Mouse (Mus musculus) neural tube, embryonic 13.5 days (tissue): ENCODE results near the gene Dmpk. TPM values are rescaled to one million over a fixed set of nuclear protein-coding genes. Genes with fewer than 3 reads are reported as not detected.
A peak's percentile ranks its signal among the peaks of the same experiment; 100 is the strongest.

Experiments
- ATAC-seq: fragments of 200-750 bp; cut with Nextera tagmentation; 2 replicates; pipeline ENCODE4 v1.8.0; 2017; ENCODE audit warnings: low read depth, mild to moderate bottlenecking, moderate TSS enrichment, moderate library complexity
- H3K27ac ChIP-seq: fragments of 300-500 bp; sonication (generic); replicated peaks from 2 replicates; pipeline ENCODE4 v1.5.1; 2015; ENCODE audit warnings: moderate library complexity, mild to moderate bottlenecking, inconsistent platforms
- H3K27me3 ChIP-seq: fragments of 300-500 bp; sonication (generic); 2 replicates; pipeline ENCODE4 v1.6.1; 2015; ENCODE audit warnings: mild to moderate bottlenecking, inconsistent platforms
- H3K36me3 ChIP-seq: fragments of 300-500 bp; sonication (generic); 2 replicates; pipeline ENCODE4 v1.6.1; 2015; ENCODE audit warnings: mild to moderate bottlenecking, inconsistent platforms
- H3K4me1 ChIP-seq: fragments of 300-500 bp; sonication (generic); replicated peaks from 2 replicates; pipeline ENCODE4 v1.6.1; 2015; ENCODE audit warnings: inconsistent platforms
- H3K4me2 ChIP-seq: fragments of 300-500 bp; sonication (generic); 2 replicates; pipeline ENCODE4 v1.6.1; 2015; ENCODE audit warnings: inconsistent platforms, mild to moderate bottlenecking, moderate library complexity
- H3K4me3 ChIP-seq: fragments of 300-500 bp; sonication (generic); 2 replicates; pipeline ENCODE4 v1.5.1; 2015; ENCODE audit warnings: mild to moderate bottlenecking, inconsistent platforms
- H3K9ac ChIP-seq: fragments of 300-500 bp; sonication (generic); 2 replicates; pipeline ENCODE4 v1.6.1; 2015; ENCODE audit warnings: moderate library complexity, mild to moderate bottlenecking, inconsistent platforms
- H3K9me3 ChIP-seq: fragments of 300-500 bp; sonication (generic); 2 replicates; pipeline ENCODE4 v1.6.1; 2016; ENCODE audit warnings: inconsistent platforms
- WGBS: fragments of 180-500 bp; shearing (Covaris S2); methylation state at CpG from one replicate; pipeline ENCODE4 v1.1.7; 2015; 5-methylcytosine and 5-hydroxymethylcytosine counted together
- polyA plus RNA-seq: library from polyadenylated mRNA; unstranded; fragments of >200 nt; fragmentation: Nextera tagmentation; extraction: Ambion mirVana; gene quantifications from 2 replicates; pipeline ENCODE4 v1.2.1, GENCODE M21; 2015

Gene Dmpk
- polyA plus RNA-seq: 10.5 and 10.7 TPM in 2 replicates

DNA sequence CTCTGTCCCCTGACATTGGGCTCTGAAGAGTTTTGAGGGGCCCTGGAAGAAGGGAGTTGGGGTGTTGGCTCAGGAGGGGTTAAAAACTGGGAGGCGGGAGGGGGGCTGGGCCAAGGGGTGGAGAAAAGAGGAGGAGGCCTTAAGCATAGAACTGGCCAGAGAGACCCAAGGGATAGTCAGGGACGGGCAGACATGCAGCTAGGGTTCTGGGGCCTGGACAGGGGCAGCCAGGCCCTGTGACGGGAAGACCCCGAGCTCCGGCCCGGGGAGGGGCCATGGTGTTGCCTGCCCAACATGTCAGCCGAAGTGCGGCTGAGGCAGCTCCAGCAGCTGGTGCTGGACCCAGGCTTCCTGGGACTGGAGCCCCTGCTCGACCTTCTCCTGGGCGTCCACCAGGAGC, at the start of gene Dmpk:
TSS of gene Dmpk (plus strand) at position 149 of the 400 bp plus-strand sequence.
- no peak for ATAC-seq

DNA sequence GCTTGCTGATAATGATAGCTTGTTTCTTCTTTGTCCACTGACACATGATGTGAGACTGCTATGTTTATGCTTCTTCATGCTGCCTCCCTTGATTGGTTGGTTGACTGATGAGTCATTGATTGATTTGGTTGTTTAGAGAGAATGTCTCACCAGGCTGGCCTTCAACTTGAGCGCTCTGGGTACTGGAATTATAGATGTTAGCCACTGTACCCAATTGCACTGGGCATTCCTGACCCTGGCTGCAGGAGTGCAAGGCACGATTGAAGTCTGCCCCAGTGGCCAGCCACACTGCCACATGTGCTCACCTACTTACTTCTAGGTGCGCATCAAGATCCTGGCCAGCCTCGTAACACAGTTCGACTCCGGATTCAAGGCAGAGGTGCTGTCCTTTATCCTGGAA, 39.0 kb upstream of the Dmpk start:
- H3K4me2 ChIP-seq: no peak overlapping the region
- no peaks in the 10 kb centered on the region for H3K4me1 ChIP-seq
- H3K4me3 ChIP-seq: no peak overlapping the region
- H3K27me3 ChIP-seq: no peaks in the 10 kb centered on the region
- no peaks in the 10 kb centered on the region for H3K9me3 ChIP-seq
- peaks cover 99% of the 10 kb centered on the region for H3K36me3 ChIP-seq
- no peak for ATAC-seq
- H3K9ac ChIP-seq: no peak overlapping the region
- WGBS: 96% methylated on average over 6 of the region's 6 CpGs
- no peak overlapping the region for H3K27ac ChIP-seq

More for the DNA sequence above, at the start of gene Dmpk:
- H3K9me3 ChIP-seq: no peaks in the 10 kb centered on the region
- H3K4me3 ChIP-seq: peak within 1 kb of the TSS; percentile 12; the same call in 1 of the 2 replicates
- no peak within 1 kb of the TSS for H3K27ac ChIP-seq
- WGBS: 54% methylated on average over 10 of the region's 10 CpGs
- H3K36me3 ChIP-seq: peaks cover 76% of the 10 kb centered on the region
- H3K9ac ChIP-seq: peak within 1 kb of the TSS; percentile 38
- H3K4me2 ChIP-seq: peak within 1 kb of the TSS; percentile 28
- H3K27me3 ChIP-seq: 0 out of 2 replicates have a peak, but pooled peaks cover 9% of the 10 kb centered on the region
- H3K4me1 ChIP-seq: peaks cover 40% of the 10 kb centered on the region

DNA sequence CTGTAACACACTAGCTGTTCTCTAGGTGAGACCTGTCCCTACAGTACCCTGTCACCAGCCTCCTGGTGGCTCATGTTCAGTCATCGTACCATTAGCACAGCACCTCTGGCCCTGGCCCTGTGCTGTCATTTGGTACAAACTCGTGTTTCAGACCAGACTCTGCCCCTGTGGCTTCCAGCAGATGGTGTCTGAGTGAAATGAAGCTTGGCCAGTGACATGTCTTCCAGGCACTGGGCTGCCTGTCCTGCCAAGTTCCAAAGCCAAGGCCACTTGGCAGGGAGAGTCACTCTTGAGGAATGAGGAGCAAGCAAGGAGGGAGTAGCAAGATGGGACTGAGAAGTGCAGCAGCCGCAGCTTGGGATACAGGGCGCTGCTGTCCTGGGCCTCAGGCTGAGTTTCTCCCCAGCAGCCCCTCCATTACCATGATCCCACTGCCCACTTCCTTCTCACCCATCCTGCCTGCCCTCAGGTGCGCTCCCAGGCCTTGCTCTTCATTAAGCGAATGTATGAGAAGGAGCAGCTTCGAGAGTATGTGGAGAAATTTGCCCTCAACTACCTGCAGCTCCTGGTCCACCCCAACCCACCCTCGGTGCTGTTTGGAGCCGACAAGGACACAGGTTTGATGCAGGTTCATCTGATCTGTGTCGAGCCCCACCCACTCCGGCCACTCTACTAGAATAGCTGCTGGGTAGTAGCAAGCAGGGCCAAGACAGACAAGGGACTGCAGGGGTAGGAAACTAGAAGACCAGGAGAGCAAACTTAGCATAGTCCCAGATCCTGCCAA, 37.2 kb upstream of the Dmpk start:
- H3K27ac ChIP-seq: no peak overlapping the region
- H3K4me1 ChIP-seq: no peaks in the 10 kb centered on the region
- no peaks in the 10 kb centered on the region for H3K27me3 ChIP-seq
- no peaks in the 10 kb centered on the region for H3K9me3 ChIP-seq
- peaks cover 99% of the 10 kb centered on the region for H3K36me3 ChIP-seq
- no peak overlapping the region for H3K4me3 ChIP-seq
- ATAC-seq: no peak
- 94% methylated on average over 11 of the region's 11 CpGs for WGBS
- H3K9ac ChIP-seq: no peak overlapping the region
- no peak overlapping the region for H3K4me2 ChIP-seq

DNA sequence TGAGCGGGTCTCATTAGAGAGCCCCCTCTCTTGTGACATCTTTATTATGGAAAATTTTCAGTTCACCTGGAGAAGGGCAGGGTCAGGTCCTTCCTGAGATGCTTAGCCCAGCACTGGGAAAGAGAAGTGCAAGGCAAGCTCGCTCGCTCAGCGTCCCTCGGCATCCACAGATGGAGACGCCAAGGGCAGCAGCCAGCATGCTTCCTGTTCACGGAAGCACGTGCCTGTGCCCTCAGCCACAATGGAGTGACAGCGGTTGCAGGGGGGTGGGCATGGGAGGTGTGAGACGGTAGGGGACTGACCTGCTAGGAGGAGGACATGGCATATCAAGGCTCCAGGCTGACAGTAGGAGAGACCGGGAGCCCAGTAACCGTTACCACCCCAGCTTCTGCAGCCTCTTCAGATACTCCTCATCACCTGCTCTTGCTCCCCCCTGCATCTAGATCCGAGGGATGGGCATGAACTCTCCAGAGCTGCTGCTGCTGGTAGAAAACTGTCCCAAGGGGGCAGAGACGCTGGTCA, 35.6 kb upstream of the Dmpk start:
- H3K4me2 ChIP-seq: no peak overlapping the region
- H3K36me3 ChIP-seq: peaks cover 94% of the 10 kb centered on the region
- 91% methylated on average over 14 of the region's 14 CpGs for WGBS
- H3K27me3 ChIP-seq: no peaks in the 10 kb centered on the region
- H3K27ac ChIP-seq: no peak overlapping the region
- ATAC-seq: no peak
- no peaks in the 10 kb centered on the region for H3K9me3 ChIP-seq
- no peak overlapping the region for H3K9ac ChIP-seq
- H3K4me3 ChIP-seq: no peak overlapping the region
- no peaks in the 10 kb centered on the region for H3K4me1 ChIP-seq

DNA sequence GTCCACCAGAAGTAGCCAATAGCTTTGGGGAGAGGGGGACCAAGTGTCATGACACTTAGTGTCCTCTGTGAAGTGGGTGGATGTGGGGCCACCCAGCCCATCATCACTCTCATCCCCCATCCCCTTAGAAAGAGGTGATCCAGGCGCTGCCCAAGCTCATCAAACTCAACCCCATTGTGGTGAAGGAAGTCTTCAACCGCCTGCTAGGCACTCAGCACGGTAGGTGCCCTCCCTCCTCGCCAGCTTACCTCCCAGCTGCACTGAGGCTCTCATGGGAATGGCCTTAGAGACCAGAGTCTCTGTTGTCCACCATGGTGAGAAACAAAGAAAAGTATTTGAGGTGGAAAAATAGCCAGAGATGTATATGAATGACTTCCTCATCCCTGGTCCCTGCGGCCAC, 34.4 kb upstream of the Dmpk start:
- Histone ChIP-seq H3K4me1 (peaks cover 4% of the 10 kb centered on the region), H3K36me3 (peaks cover 83% of the 10 kb centered on the region), H3K27ac (no peak overlapping the region), H3K4me3 (no peak overlapping the region), H3K4me2 (no peak overlapping the region), H3K9me3 (no peaks in the 10 kb centered on the region), H3K9ac (no peak overlapping the region), H3K27me3 (no peaks in the 10 kb centered on the region)
- 90% methylated on average over 5 of the region's 5 CpGs for WGBS
- no peak for ATAC-seq

DNA sequence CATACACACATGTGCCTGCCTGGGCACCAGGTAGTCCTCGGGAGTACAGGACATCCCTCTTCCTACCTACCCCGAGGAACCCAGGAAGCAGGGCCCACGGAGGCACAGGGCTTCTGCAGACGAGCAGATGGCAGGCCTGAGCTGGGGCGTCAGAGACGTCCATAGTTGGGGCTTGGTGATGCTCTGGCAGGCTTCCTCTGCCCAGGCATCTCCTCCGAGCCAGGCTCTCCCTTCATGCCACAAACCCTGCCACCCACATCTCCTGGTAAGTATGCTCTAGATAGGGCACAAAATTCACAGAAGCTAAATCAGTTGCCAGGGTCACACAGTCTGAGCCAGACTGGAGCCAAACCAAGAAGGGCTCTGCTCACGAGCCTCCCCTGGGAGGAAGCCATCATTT, 33.5 kb upstream of the Dmpk start:
- no peak overlapping the region for H3K27ac ChIP-seq
- H3K9me3 ChIP-seq: no peaks in the 10 kb centered on the region
- peaks cover 74% of the 10 kb centered on the region for H3K36me3 ChIP-seq
- H3K4me2 ChIP-seq: no peak overlapping the region
- 91% methylated on average over 8 of the region's 8 CpGs for WGBS
- H3K4me1 ChIP-seq: peaks cover 11% of the 10 kb centered on the region
- ATAC-seq: no peak
- no peak overlapping the region for H3K9ac ChIP-seq
- H3K4me3 ChIP-seq: no peak overlapping the region
- no peaks in the 10 kb centered on the region for H3K27me3 ChIP-seq

DNA sequence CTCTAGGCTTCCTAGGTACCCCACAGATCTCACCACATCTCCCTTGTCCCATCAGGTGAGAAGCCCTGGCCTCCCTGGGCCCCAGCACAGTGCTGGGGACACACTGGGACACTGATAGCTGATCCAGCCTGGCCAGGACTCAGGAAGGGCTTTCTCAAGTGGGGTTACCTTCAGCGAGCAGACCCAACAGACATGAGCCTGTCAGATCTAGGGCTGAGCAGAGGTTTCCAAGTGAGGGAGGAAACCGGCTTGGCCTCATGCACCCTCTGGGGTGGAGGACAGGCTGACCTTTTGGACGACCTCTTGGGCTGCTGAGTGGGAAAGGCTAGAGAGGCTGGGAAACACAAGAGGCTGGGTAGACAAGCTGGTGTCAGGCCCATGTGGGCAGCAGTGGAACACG, 32.5 kb upstream of the Dmpk start:
- H3K27me3 ChIP-seq: no peaks in the 10 kb centered on the region
- 78% methylated on average over 4 of the region's 4 CpGs for WGBS
- H3K4me3 ChIP-seq: no peak overlapping the region
- H3K4me1 ChIP-seq: peaks cover 11% of the 10 kb centered on the region
- no peak overlapping the region for H3K4me2 ChIP-seq
- no peak for ATAC-seq
- no peaks in the 10 kb centered on the region for H3K9me3 ChIP-seq
- no peak overlapping the region for H3K27ac ChIP-seq
- H3K9ac ChIP-seq: no peak overlapping the region
- H3K36me3 ChIP-seq: peaks cover 64% of the 10 kb centered on the region

DNA sequence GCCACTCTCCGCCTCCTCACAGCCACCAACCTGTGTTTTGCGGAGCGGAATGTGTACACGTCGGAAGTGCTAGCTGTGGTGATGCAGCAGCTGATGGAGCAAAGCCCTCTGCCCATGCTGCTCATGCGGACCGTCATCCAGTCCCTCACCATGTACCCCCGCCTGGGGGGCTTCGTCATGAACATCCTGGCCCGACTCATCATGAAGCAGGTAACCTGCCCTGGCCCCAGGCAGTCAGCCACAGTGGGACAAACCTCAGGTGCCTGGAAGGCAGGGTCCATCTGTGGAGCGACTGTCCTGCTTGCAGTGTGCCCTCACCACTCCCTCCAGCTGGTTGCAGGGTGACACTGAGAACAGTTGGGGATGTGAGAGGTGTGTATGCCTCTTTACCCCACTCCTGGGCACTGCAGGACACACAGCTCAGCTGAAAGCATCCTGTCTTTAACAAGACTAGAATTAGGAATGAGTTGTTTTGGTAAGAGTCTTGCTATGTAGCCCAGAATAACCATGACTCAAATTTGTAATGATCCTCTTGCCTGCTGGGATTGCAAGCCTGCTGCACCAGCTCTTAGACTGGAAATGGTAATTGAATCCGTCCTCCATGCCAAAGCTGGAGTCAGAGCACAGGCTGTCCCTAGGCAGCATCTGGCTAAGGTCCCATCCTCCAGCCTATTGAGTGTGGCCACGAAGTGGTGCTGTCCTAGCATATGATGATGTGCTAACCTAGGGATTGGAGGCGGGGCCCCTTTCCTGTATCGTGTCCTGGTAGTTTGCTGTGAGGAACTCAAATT, 31.1 kb upstream of the Dmpk start:
- Histone ChIP-seq H3K4me3 (no peak overlapping the region), H3K36me3 (peaks cover 50% of the 10 kb centered on the region), H3K9ac (no peak overlapping the region), H3K27me3 (no peaks in the 10 kb centered on the region), H3K27ac (no peak overlapping the region), H3K4me1 (peaks cover 11% of the 10 kb centered on the region), H3K9me3 (no peaks in the 10 kb centered on the region), H3K4me2 (no peak overlapping the region)
- WGBS: 91% methylated on average over 15 of the region's 15 CpGs
- ATAC-seq: no peak

DNA sequence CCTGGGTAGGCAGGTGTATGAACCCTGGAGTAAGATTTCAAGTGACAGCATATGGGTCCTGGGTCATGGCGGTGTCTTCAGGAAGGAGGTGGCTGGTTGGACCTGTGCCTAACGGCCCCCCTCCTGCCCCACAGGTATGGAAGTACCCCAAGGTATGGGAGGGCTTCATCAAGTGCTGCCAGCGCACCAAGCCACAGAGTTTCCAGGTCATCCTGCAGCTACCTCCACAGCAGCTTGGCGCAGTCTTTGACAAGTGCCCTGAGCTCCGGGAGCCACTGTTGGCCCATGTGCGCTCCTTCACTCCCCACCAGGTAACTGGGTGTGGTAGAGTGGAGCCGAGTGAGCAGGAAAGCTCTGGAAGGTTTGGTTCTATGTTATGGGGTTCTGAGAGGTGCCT, 30.5 kb upstream of the Dmpk start:
- 92% methylated on average over 7 of the region's 7 CpGs for WGBS

DNA sequence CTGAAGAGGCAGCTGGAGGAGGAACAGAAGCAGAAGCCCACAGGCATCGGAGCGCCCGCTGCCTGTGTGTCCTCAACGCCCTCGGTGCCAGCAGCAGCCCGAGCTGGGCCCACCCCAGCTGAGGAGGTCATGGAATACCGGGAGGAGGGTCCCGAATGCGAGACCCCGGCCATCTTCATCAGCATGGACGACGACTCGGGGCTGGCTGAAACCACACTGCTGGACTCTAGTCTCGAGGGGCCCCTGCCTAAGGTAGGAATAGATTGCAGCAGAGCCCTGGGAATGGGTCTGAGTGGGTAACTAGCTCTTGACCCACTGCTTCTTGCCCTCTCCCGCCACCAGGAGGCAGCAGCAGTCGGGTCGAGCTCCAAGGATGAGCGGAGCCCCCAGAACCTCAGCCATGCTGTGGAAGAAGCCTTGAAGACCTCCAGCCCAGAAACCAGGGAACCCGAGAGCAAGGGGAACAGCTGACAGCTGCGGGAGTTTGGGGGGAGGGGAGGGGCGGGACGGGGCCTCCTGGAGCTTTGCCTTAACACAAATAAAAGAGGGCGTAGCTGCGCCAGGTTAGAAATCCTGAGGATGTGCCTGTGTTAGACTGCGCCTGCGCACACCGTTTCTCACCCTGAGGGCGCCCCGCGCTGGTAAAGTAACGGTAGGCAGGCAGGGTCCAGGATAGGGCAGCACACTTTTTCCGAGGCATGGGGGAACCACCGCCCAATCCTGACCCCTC, 29.4 kb upstream of the Dmpk start, which contains the start of gene Rsph6a:
TSS of gene Rsph6a (plus strand) at position 644 of the 730 bp plus-strand sequence.
- H3K4me2 ChIP-seq: peak within 1 kb of the TSS; percentile 50
- peak; percentile 75 for ATAC-seq
- peaks cover 11% of the 10 kb centered on the region for H3K4me1 ChIP-seq
- H3K9ac ChIP-seq: peak within 1 kb of the TSS; percentile 58
- H3K9me3 ChIP-seq: no peaks in the 10 kb centered on the region
- H3K27me3 ChIP-seq: no peaks in the 10 kb centered on the region
- WGBS: 26% methylated on average over 33 of the region's 33 CpGs
- H3K27ac ChIP-seq: no peak within 1 kb of the TSS; the same call in 1 of the 2 replicates
- H3K36me3 ChIP-seq: peaks cover 34% of the 10 kb centered on the region
- peak within 1 kb of the TSS; percentile 25 for H3K4me3 ChIP-seq

More for the DNA sequence above, 30.5 kb upstream of the Dmpk start:
- Histone ChIP-seq H3K4me1 (peaks cover 11% of the 10 kb centered on the region), H3K36me3 (peaks cover 44% of the 10 kb centered on the region), H3K27ac (no peak overlapping the region), H3K4me2 (no peak overlapping the region), H3K4me3 (no peak overlapping the region), H3K27me3 (no peaks in the 10 kb centered on the region), H3K9me3 (no peaks in the 10 kb centered on the region), H3K9ac (no peak overlapping the region)
- no peak for ATAC-seq

DNA sequence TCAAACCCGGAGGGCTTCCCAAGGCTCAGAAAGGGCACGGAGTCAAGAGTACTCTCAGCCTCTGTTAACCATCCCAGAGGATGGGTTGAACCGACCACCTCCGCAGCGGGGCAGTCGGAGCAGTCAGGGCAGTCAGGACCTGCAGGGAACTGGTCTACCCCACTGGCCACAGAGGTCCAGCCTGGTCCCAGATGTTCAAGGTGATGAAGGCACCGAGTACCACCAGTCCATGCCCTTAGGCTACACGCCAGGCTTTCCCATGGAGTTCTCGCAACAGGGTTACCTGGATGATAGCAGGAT, 28.9 kb upstream of the Dmpk start:
- Histone ChIP-seq H3K36me3 (peaks cover 28% of the 10 kb centered on the region), H3K9me3 (no peaks in the 10 kb centered on the region), H3K9ac (peak overlapping the region; percentile 58), H3K4me1 (peaks cover 11% of the 10 kb centered on the region), H3K27me3 (no peaks in the 10 kb centered on the region), H3K4me2 (peak overlapping the region; percentile 50), H3K27ac (no peak overlapping the region), H3K4me3 (peak overlapping the region; percentile 25)
- WGBS: 67% methylated on average over 9 of the region's 9 CpGs
- no peak for ATAC-seq

DNA sequence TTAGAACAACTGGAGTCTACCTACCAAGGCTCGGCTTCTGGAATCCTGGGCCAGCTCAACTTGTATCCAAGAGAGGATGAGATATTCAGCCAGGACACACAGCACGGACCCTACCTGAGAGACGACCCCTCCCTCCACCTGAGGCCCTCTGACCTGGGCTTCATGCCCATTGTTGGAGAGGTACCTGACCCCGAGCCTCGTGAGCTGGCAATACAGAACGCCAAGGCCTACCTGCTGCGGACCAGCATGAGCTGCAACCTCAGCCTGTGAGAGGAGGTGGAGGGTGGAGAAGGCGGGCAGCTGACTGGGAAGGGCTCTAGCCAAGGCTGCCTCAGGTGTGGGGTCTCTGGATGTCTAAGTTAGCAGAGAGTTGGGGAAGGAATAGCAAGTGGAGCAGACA, 28.5 kb upstream of the Dmpk start:
- Histone ChIP-seq H3K4me1 (peaks cover 11% of the 10 kb centered on the region), H3K27ac (no peak overlapping the region), H3K36me3 (peaks cover 25% of the 10 kb centered on the region), H3K9ac (no peak overlapping the region), H3K9me3 (no peaks in the 10 kb centered on the region), H3K4me2 (no peak overlapping the region), H3K27me3 (no peaks in the 10 kb centered on the region), H3K4me3 (no peak overlapping the region)
- 91% methylated on average over 8 of the region's 8 CpGs for WGBS
- no peak for ATAC-seq
